Mouse (Mus musculus) spleen, postnatal 36 days (tissue): ENCODE data around the gene Ucp2.

Source experiments
- DNase-seq, 2 experiments: peaks; one replicate each; pipeline ENCODE4 v3.0.0; 2022; ENCODE audit warnings: low spot score in 2 of 2, mixed read lengths in 1 of 2

The Ucp2 gene

DNA sequence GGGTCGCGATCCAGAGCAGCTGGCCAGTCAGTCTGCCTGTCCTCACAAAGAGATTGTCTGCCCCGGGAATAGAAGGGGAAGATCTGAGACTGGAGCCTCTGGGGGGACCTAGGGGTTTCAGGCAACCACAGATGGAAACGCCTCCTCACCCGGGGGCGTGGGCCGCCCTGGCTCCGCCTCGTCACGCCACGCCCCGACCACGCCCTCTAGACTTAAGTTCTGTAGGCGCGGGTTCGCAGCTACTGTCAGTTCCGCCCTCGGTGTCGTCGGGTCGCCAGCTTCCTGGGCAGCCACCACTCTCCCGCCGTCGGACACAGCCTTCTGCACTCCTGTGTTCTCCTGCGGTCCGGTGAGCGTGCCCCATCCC, at the start of gene Ucp2:
Gene Ucp2 (plus strand): TSS at position 221 of the 367 bp plus-strand sequence.
- DNase-seq: peak; percentile 96 to 97

DNA sequence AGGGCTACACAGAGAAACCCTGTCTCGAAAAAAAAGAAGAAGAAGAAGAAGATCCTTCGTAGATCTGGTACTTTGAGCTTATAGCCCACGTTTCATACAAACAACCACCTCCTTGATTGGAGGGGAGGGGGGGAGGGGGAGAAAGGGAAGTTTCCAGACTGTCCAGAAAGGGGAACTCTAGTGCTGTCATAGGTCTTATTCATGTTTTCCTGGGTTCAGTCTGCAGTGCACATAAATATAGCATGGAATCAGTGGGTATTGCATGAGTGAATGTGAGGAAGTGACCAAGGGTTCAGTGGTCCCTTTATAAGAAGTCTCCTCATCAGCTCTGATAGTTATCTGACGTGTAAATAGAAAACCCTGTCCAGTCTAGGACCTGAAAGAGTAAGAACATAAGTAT, 49.4 kb upstream of the Ucp2 start:
- no peak for DNase-seq

DNA sequence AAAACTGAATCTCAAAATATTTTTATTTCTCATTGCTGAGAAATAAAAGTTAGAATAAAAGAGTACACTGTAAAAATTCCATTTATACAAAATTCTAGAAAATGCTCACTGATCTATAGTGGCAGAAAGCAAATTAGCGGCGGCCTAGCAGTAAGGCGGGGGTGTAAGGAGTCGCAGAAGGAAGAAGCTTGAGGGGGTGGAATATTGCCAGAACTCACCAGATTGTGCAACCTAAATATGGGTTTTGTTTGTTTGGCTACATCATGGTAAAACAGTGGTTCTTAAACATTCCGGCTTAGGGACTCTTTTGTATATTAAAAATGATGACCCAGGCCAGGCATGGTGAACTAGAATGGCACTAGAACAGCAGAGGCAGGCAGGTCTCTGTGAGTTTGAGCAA, 46.9 kb upstream of the Ucp2 start:
- no peak for DNase-seq

DNA sequence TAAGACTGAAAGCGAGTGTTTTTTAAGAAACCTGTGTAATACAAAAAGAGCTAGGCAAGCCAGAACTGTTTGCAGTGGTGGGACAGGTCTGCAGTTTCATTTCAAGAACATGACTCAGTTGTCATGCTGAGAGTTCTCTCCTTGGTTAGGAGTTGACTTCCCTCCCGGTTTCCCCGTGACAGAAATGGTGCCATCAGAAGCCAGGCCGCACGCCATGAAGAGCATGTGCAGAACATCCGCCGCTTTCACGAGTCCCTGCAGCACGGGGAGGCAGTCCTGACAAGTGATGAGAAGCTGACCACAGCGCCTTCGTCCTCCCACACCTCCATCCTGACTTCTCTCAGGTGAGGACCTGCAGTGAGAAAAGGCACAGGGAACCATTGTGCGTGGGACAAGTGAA, 44.6 kb upstream of the Ucp2 start:
- DNase-seq: no peak

DNA sequence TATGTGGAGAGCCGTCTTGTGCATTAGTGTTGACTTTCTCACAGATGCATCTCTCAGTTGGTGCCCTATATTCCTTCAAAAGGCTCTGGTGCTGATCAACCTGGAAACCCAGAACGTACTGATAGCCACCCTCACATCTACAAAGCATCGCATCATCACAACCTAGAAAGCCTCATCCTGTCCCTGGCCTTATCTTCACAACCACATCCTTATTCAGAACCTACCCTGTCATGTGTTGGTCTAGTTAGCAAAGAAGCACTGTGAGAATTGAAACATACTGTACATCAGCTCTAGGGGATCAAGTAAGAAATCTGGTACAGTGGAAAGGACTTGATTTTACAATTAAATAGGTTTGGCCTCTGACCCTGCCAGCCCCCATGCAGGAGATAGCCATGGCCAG, 44.2 kb upstream of the Ucp2 start:
- DNase-seq: no peak

DNA sequence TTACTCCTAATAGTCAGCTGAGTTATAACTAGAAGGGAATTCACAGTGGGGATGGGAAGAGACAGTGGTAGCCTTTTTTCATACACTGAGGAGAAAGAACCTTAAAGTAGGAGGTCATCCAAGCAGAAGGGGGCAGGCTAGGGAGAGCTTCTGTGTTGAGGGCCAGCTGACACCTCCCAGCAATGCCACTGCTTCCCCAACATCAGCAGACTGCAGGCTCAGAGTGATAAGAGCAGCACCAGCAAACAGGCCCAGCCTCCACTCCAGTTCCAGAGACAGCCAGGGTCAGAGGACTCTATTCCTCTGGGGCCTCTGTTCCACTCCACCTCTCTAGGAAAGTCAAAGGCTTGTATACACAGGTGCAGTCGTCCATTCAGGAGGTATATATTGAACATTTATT, 35.0 kb upstream of the Ucp2 start:
- peak; percentile 57 to 68 for DNase-seq

DNA sequence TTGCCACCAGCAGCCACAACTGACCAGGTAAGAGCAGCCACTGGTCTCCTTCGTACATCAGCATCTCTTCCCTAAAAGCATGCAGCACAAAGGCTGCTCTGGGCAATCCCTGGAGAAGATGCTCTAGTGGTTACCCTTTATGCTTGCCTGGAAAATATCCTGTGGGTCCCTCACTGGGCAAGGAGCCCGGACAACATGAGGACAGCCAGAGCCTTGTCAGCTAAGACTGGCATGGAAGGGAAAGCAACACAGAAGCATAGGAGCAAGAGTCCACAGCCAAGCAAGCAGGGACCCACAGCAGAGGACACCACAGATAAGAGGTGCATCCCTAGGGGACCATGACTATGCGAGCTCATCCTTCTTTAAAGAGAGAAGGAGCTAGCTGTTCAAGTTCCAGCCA, 33.3 kb upstream of the Ucp2 start:
- no peak for DNase-seq

DNA sequence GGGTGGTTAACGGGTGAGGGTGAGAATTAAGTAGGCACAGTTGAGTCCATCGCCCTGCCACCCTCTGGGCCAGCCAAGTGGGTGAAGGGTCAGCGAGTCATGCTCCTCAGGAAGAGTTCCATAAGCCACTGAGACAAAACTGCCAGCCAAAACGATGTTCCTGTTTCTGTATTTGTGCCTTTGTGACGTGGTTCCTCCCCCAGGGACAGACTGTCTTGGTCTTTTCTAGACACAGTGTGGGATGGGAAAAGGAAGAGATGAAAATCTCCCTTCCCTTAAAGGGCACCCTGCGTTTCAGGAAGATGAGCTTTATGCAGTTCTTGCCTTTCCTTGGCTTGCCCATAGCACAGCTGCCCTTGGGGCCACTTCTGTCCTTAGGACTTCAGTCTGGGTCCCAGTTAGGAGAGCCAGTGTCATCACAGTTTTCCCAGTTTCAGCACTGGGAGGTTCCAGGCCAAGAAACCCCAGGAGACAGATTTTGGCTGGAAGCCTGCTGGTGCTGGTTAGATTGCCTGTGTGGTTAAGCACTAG, 31.5 kb upstream of the Ucp2 start:
- DNase-seq: peak; percentile 44 to 58

DNA sequence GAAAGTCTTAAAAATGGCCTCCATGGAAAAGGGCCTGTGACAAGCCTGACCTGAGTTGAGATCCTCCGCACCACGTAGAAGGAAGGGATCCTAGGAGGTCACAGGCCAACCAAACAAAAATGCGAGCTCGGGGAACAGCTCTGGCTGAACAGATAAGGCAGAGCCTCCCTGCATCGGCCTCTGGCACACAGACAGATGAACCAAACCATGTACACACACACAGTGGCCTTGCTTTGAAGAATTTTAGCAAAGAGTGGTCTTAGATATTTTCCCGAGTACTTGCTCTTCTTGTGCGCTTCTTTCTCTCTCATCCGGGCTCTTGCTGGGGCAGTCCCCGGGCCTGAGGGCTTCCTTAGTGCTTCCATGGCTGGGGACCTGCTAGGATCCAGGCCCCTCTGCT, 29.9 kb upstream of the Ucp2 start:
- peak; percentile 58 to 73 for DNase-seq

DNA sequence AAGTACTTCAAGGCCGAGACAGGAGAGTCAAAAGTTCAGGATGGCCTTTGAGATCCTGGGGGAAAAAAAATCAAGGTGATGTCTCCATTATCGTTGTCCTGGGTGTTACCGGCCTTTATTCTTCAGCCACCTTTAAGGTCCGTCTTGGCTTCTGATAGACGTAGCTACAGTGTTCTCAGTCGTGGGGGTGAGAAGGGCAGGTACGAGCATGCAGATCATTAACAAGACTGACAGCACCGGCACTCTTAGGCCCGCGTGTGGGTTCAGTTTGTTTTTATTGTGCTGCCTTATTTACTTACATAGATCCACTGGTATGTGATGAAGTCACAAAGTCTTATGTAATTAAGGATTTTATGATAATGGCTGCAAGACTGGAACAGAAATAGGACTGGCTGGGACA, 29.4 kb upstream of the Ucp2 start:
- no peak for DNase-seq

DNA sequence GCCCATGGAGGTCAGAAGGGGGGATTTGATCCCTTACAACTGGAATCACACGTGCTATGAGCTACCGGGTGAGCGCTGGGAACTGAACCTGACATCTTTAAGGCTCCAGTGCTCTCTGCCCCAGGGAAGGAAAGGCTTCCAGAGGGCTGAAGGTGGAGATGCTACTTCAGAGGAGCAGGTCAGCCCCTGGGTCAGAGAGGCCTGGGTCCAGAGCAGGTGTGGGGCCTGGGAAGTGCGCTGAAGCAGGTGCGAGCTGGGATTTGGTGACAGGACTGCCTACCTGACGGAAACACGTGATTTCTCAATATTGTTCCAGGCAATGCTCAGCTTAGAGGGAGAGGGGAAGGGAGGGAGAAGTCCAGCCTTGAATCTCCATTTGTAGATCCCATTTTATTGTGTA, 28.9 kb upstream of the Ucp2 start:
- DNase-seq: no peak

DNA sequence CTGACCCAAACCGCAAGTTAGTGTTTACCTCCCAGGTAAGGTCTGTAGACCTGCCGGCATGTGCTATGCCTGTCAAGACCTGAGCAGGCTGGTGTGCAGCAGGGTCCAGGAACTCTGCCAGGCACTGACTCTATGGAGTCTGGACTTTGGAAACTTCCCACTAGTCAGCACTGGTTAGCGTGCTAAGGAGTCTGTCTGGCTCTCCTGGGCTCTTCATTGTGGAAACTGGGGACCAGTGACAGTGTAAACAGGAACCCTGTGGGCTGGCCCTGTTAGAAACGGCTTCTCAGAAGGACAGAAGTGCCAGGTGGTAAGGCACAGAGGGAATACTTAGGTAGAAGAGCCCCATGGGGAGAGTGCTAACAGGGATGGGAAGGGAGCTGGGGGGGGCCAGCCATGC, 27.9 kb upstream of the Ucp2 start:
- DNase-seq: no peak

DNA sequence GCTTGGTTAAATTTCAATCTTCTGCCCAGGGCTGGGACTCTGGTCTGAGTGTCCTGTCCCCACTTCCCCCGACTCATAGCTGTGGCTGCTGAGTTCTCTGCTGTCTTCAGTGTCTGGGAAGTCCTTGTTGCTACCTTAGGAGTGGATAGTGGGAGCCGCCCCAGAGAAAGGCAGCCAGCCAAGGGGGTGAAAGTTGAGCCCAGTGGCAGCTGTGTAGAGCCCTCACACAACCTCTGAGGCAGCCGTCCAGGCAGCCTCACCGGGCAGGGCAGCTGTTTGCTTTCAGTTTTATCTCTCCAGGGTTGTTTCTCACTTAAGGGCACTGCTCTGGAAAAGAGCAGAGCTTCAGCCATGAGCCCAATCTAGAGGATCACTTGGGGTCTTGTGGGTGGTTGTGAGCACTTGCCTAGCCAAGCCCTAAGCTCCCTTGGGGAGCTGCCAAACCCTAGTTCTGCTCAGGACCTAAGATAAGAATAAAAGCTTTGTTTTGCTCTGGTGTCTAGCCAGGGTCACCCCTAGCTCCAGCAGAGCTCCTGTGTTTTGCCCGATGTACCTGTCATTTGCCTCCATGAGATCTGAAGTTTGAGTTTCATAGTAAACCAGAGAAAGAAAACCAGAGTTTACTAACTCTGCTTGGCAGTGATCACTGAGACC, 27.4 kb upstream of the Ucp2 start:
- DNase-seq: peak; percentile 55 to 71

DNA sequence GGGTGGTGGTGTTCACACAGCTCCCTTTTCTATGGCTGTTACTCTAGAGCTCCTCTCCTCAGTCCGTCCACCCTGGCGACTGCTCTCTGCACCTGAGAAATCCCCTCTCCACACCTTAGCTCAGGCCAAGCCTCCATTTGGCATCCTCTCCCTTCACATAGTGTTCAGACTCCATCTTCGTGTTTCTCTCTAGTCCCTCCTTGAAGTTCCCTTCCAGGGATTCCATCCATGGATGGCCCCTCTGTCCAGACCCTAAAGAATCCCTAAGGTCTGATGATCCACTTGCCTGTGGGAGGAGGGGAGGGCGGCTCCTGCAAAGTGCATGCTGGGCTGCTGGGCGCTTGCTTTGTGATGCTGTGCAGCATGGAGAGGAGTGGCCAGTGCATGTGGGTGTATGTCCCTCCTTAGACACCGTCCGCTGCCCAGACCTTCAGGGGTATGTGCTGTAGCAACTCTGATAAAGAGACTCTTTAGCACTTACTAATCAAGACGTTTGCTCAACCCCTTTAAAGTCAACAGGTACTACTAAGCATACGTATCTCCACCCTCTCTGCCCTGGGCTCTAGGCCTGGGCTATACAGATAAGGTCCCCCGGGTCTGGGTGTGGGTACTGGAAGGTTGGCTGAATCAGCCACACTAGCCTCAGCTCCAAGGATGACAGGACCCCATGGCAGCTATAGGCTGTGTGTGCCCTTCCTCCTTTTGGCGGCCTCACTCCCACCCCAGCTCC, 26.2 kb upstream of the Ucp2 start:
- peak; percentile 71 to 88 for DNase-seq

DNA sequence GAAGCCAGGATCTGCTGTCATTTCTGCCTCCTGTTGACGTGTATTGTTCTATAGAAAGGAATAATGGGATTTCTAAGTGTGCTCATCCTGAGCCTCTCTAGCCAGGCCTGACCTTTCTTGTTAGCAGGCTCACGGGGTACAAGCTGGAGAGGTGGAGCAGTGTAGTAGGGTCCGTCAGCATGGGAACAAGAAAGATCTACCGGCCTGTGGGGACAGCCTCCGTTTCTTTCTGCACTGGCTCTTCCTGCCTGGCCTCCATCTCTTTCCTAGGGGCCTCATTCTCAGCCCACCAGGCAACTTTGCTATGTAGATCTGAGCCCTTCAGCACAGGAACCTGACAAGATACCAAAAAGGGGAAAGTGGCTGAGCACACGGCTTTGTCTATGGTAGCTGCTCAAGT, 24.4 kb upstream of the Ucp2 start:
- DNase-seq: no peak

DNA sequence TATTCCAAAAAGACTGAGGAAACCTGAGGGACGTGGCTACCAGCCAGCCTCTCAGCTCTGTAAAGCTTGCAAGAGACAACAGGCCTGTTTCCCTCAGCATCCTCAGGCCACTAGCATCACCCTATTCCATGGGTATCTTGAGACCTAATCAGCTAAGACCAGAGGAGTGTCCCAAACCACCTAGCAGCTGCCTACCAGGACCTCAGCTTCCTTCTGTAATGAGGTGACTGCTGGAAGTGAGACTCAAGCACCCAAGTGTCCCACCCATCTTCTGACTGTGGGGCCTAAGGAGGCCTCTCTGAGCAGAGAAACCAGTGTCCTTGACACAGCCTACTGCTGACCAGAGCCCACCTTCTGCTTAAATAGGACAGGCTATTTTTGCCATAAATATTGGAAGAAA, 23.6 kb upstream of the Ucp2 start:
- no peak for DNase-seq

DNA sequence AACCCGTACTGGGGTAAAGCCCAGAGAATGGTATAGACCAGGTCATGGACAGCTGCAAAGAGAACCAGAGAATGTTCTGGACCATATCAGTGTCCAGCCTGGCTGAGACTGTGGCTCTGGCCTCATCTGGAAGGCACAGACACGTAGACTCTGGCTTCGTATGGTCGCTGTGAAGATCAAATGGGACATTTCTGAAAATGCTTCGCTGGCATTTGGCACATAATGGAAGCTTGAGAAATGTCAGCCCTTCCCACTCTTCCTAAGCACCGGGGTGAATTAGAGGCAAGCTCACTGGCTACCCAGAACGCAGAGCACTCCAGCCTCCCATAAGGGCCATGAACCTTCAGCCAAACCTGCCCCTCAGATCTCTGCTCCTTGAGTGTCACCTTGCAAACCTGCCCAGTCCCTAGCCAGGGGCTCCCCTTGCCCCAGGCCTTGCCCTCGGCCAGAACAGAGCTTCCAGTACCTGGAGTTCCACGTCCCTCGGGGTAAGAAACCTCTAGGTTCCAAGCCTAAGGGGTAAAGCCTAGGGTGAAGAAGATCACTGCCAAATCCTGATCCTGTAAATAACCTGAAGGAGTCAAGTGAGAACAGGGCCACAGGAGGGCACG, 22.2 kb upstream of the Ucp2 start:
- no peak for DNase-seq

DNA sequence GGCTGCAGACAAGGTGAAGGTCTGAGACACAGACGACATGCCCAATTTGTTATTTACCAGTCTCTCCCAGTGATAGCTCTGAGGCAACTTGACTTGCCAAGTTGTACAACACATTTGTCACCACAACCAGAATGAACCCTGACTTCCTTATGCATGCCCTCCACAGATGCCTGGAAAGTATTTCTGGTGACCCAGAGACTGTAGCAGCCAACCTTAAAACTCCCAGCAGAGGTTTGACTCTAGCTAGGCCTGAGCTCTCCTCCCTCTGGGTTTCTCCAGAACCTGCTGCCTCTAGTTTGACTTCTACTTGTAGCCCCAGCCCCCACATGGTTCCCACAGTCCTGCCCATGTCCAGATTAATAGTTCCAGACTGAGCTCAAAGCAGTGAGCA, 21.7 kb upstream of the Ucp2 start:
- no peak for DNase-seq

DNA sequence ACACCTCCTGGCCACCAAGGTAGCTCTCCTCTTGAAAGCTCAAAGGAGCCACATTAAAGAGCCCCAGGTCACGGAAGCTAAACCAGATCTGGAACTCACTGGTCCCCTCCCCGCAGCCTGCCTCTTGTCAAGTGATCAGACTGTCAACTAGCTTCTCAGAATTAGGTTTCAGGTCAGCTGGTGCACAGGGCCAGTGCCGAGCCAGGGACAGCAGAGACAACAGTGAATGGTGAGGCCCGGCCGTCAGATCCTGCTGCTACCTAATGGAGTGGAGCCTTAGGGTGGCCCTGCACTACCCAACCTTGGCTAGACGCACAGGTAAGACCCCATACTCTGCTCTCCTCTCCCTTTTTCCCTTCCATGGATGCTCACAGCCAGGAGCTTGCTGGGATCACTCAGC, 20.4 kb upstream of the Ucp2 start, which contains the start of gene Ucp3:
Gene Ucp3 (plus strand): TSS at position 214 of the 400 bp plus-strand sequence.
- no peak for DNase-seq

DNA sequence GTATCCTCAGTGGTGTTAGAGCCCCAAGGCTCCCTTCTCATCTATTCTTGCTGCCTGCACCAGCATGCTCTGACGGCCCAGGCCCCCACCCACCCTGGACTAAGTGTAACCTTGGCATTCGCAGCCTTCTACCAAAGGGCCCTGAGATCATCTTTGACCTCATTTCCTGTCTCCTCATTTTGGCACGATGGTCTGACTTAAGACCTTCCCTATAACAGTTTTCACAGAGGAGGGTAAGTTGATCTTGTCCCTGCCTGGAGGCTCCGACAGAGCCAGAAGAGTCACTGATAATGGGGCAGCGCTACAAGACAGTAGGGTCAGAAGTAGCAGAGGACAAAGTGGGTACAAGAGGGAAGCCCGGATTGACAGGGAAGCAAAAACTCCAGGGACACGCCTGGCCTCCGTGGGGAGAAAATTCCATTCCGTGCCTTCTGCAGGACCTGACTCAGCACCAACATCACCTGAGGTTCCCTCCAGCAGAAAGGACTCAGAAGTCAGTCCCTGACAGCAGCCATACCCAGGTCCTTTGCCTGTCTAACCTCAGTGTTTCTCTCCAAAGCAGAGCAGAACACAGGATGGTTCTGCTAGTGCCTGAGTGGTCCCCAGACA, 19.2 kb upstream of the Ucp2 start:
- DNase-seq: no peak

DNA sequence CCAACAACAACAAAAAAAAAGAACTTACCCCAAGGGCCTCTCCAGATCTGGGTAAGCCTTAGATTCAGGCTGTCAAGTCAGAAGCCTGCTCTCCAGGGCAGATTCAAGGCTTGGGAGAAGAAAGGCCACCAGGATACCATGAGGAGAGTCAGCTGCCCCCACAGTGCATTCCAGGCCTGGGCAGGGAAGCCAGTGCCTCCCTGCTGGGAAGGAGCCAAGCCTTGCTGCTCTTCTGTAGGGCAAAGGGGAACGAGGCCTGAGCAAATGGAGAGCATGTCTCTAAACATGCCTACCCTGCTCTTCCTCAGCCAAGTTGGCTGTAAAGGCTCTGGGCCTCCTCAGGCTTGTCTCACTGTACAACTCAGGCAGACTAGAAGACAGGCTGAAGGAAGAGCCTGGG, 18.5 kb upstream of the Ucp2 start:
- DNase-seq: no peak

DNA sequence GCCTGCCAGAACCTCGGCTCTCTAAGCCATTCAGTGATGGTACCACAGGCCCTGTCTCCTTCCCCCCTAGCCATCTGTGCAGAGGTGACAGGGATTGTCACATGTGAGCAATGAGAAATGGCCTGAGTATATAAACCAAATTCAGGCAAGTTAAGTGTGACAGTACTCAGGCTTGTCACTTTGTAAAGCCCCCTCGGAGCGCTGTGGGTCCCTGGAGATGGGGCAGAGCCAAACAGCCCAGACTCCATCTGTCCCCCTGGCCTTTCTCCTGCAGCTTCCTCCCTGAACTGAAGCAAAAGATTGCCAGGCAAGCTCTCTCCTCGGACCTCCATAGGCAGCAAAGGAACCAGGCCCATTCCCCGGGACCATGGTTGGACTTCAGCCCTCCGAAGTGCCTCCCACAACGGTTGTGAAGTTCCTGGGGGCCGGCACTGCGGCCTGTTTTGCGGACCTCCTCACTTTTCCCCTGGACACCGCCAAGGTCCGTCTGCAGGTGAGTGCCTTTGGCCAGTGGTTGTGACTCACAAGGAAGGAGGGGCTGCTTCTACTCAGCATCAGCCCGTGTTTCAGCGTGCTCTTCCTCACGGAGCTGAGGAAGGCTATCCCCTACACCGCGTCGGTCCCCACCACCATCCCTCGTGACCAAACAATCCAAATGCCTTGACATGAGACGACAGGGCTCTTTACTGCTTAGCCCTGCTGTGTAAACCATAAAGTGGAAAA, 13.9 kb upstream of the Ucp2 start:
- no peak for DNase-seq
